Mouse (Mus musculus) splenic B cell, adult 2 months (primary cell): ENCODE measurements around the gene 6330403K07Rik.
A peak's percentile ranks its signal among the peaks of the same experiment; 100 is the strongest.

Experiments used
- DNase-seq: peaks from one replicate; pipeline ENCODE4 v3.0.0-alpha.2; 2011; ENCODE audit warnings: low read depth, low spot score
- H3K27me3 ChIP-seq: 2 replicates; pipeline ENCODE4 v1.6.1; 2012; ENCODE audit warnings: mild to moderate bottlenecking, low read length, moderate library complexity, mixed read lengths; ENCODE audit not compliant: control insufficient read depth, poor library complexity, insufficient read depth, severe bottlenecking
- H3K36me3 ChIP-seq: 2 replicates; pipeline ENCODE4 v1.6.1; 2012; ENCODE audit warnings: mild to moderate bottlenecking, low read length, moderate library complexity, mixed read lengths; ENCODE audit not compliant: control insufficient read depth, poor library complexity, insufficient read depth, severe bottlenecking

The 6330403K07Rik gene

GRCm38 (mm10) chr11:71033163-71033761 is at the start of gene 6330403K07Rik:
TSS of gene 6330403K07Rik (minus strand) at chr11:71033513.
- Histone ChIP-seq H3K36me3 (no peaks in the 10 kb centered on the region), H3K27me3 (no peaks in the 10 kb centered on the region)
- no peak for DNase-seq

DNA sequence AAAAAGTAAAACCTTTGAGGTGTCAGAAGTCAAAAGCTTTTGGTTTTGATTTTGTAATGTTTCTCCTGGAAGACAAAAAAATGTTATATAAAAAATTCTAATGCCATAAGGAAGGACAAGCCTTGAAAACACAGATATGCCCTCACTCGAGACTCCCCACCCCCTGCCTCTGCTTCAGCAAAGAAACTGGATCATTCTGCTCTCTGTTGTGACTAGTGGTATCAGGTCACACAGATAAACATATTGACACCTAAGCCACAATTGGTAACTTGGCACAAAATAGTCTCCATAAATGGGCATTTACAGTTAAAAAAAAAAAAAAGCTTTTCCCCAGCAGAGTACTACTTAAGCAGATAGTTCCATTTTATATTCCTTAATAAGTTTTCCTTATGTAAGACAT is 43.0 kb upstream of the 6330403K07Rik start:
- DNase-seq = no peak

DNA sequence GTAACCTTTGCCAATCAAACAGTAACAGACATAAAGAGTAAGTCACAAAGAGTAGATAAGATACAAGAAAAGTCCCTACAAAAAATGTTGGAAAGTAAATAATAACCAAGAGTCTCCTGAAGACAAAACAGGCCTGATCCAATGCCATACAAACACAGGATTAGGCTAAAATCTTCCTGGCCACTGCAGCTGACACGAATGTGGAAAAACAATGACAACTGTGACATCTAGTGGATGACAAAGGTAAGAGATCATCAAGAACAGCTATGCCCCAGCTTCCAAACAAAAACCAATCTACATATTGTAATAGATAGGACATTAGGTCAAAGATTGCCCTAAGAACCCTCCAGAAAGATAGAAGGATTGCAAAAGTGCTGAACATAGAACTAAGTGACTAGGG is 19.2 kb upstream of the 6330403K07Rik start:
- peak; percentile 30 for DNase-seq
- Histone ChIP-seq H3K36me3 (no peaks in the 10 kb centered on the region), H3K27me3 (no peaks in the 10 kb centered on the region; the same call in 1 of the 2 replicates)

More for the DNA sequence above, 43.0 kb upstream of the 6330403K07Rik start:
- Histone ChIP-seq H3K27me3 (no peaks in the 10 kb centered on the region), H3K36me3 (no peaks in the 10 kb centered on the region)

- no peaks in the 10 kb centered on the region for H3K36me3 ChIP-seq
- H3K27me3 ChIP-seq = no peaks in the 10 kb centered on the region
- DNase-seq = no peak
Observed at GRCm38 (mm10) chr11:71039526-71040298, 6.4 kb upstream of the 6330403K07Rik start.

DNA sequence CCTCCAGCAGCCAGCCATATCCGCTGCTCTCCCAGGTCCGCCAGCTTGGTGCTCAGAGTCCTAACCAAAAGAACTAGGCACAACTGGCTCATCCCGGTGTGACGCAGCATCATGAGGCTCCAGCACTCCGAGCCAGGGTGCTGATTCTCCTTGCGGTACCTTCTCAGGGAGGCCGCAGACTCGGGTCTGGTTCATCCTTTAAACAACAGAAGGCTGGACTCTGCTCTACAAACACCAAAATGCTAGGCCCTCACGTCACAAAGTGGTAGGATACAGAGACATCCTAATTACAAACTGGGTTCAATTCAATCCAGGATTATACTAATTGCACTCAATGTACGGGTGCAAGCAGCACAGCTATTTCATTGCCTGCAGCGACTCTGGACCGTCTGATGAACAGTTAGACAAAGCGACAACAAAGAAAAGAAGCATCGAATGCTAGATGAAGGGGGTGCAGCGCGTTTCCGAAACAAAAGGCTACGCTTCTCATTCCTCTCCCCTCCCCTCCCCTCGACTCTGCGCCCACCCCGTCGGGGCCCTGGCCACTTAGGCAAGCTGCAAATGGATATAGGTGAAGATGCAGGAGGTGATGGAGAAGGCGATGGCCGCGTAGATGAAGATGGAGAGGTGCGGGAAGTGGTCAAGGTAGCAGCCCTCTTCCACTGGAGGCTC is 686 bp downstream of the 6330403K07Rik start:
- no peaks in the 10 kb centered on the region for H3K36me3 ChIP-seq
- no peak for DNase-seq
- H3K27me3 ChIP-seq = no peaks in the 10 kb centered on the region

DNA sequence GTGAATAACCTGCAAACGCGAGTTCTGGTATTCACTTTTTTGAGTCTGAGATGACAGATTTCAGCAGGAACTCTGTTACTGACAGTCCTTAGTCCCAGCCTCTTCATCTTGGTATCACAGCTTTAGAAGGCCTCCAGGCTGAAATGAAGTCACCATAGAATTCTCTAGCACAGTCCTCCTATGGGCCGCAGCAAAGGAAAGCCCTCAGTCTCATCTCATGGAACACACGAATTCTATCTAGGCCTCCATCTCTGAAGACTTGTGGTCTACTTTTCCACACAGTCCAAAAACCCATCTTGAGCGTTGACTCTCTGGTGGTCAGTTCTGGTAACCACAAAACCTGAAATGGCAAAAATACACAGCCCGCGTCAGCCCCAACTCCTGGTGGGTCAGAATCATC is 1.2 kb downstream of the 6330403K07Rik start:
- Histone ChIP-seq H3K27me3 (no peaks in the 10 kb centered on the region), H3K36me3 (peaks cover under 1% of the 10 kb centered on the region; the same call in 1 of the 2 replicates)
- no peak for DNase-seq

- no peak for DNase-seq
- Histone ChIP-seq H3K27me3 (no peaks in the 10 kb centered on the region), H3K36me3 (peaks cover 9% of the 10 kb centered on the region)
Observed at GRCm38 (mm10) chr11:71029403-71030118, 3.8 kb downstream of the 6330403K07Rik start.

DNA sequence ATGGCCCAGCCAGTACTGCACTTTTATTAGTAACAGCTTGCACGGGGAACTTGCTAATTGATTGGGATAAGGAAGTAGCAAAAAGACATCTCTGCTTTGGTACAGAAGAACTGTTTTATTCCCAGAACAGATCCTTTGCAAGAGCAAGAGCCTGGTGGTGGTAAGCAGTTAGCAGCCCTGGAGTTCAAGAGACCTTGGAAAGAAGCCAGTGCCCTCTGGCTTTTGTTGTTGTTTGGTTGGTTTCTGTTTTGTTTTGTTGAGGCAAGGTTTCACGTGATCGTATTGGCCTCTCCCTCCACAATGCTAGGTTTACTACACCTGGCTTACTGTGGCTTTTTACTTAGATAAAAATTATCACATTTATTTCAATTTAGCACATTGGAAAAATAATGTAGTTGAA is 5.0 kb downstream of the 6330403K07Rik start:
- Histone ChIP-seq H3K36me3 (peaks cover 14% of the 10 kb centered on the region), H3K27me3 (no peaks in the 10 kb centered on the region)
- no peak for DNase-seq

GRCm38 (mm10) chr11:71019201-71020068 is 13.9 kb downstream of the 6330403K07Rik start, which contains the start of the genes Mis12 and Derl2:
TSS of gene Mis12 (plus strand) at chr11:71019611.
TSS of gene Derl2 (minus strand) at chr11:71019841.
- DNase-seq = peak; percentile 99
- Histone ChIP-seq H3K27me3 (no peaks in the 10 kb centered on the region), H3K36me3 (peaks cover 9% of the 10 kb centered on the region; the same call in 1 of the 2 replicates)

GRCm38 (mm10) chr11:71018416-71019200 is 14.7 kb downstream of the 6330403K07Rik start:
- H3K27me3 ChIP-seq = no peaks in the 10 kb centered on the region
- DNase-seq = no peak
- H3K36me3 ChIP-seq = peaks cover 7% of the 10 kb centered on the region; the same call in 1 of the 2 replicates

DNA sequence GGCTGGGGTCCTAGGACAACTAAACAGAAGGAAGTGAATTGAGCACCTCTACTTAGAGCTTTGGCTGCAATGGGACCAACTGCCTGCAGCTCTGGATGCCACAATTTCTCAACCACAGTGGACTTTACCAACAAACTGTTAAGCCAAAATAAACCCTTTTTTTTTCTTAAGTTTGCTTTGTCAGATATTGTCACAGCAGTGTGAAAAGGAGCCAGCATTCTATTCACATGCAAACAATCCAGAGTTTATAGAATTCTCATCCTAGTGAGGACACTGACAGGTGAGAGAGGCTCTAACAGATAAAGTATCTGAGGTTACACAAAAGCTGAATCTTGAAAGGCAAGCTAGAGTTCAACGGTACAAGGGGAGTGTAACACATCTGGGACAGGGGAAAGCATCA is 16.3 kb downstream of the 6330403K07Rik start:
- Histone ChIP-seq H3K36me3 (peaks cover 11% of the 10 kb centered on the region; the same call in 1 of the 2 replicates), H3K27me3 (no peaks in the 10 kb centered on the region)
- DNase-seq = no peak

DNA sequence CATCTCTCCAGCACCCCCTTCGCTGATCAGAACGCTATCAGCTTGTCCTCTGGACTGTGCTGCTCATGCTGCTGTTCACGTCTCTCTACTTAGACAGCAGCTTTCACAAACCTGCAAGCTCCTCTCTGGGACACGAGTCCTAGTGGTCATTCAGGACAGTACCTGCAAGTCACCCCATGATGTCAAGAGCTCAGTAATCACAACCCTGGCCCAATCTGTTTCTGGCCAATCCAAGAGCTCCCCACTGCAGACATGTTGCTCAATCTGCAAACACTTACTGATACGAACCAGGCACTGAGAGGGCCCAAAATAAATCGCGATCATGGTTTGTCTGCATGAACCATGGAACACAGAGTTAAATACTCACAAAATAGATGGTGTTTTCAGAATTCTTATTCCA is 20.6 kb downstream of the 6330403K07Rik start:
- no peak for DNase-seq
- Histone ChIP-seq H3K36me3 (peaks cover 20% of the 10 kb centered on the region), H3K27me3 (no peaks in the 10 kb centered on the region)

DNA sequence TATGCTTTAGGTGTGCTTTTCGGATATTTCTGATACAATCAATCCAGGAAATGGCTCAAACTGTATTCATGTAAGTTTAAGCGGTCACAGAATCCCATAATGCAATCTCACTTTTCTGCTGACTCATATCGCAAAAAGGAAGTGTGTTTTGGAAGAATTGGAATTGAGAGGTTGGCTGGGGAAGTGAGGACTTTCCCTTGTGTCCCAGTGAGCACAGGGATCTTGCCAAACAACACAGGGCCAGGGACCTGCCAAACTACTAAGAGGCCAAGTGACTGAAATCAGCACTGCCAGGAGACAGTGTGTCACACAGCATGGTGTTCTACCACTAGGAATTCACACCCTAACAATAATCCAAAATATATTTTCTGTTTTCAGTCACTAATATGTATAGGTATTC is 25.0 kb downstream of the 6330403K07Rik start:
- Histone ChIP-seq H3K27me3 (no peaks in the 10 kb centered on the region), H3K36me3 (peaks cover 13% of the 10 kb centered on the region)
- DNase-seq = no peak
